Comparison of ENCODE assay signal across 17 mouse cellular contexts in genomic region chr10:126950572-126950971, GRCm38 (mm10). TPM values are rescaled to one million over a fixed set of nuclear protein-coding genes. Genes with fewer than 3 reads are reported as not detected.
DNase-seq lines count a peak whose midpoint lies in the region; ATAC-seq and TF ChIP-seq lines count a peak whose summit lies in the region.
"Had no signal": no experiment of that assay in that cellular context is flagged by ENCODE, and none has a peak within 500 bp of the region (broad histone marks: within the 10 kb centered on the region; RNA-seq: fewer than 3 reads in every experiment).

No protein-coding gene starts in this region.

- 79% methylated on average over 4 of the region's 4 CpGs for WGBS in kidney, embryonic 15.5 days
- 86% methylated on average over 4 of the region's 4 CpGs for WGBS in kidney, embryonic 14.5 days
- 29% methylated on average over 4 of the region's 4 CpGs for WGBS in liver, embryonic 13.5 days (ENCODE audit: insufficient replicate concordance)
- 80% methylated on average over 4 of the region's 4 CpGs for WGBS in olfactory bulb, adult 2 months

- 0 out of 2 replicates have a peak, but pooled peaks have one; percentile 34 for ATAC-seq in kidney, embryonic 15.5 days (replicated peaks; ENCODE audit: low FRiP score)
- ATAC-seq in kidney, embryonic 14.5 days (ENCODE audit: low FRiP score, low TSS enrichment) = no peak
- ATAC-seq in liver, embryonic 13.5 days (ENCODE audit: low read depth) = peak; percentile 93
- ATAC-seq: forebrain, postnatal 0 days; inflammation-experienced regulatory T-cells, adult 6 months; lung, postnatal 0 days had no signal

- H3K36me3 ChIP-seq in kidney, embryonic 15.5 days = no peaks in the 10 kb centered on the region
- H3K36me3 ChIP-seq in kidney, embryonic 14.5 days (ENCODE audit: control insufficient read depth, insufficient read depth, low read length) = no peaks in the 10 kb centered on the region
- H3K36me3 ChIP-seq in liver, embryonic 13.5 days = no peaks in the 10 kb centered on the region
- H3K36me3 ChIP-seq: hindbrain, embryonic 12.5 days; limb, embryonic 13.5 days had no signal

- no peak overlapping the region for H3K4me3 ChIP-seq in gastrocnemius, adult 2 months
- no peak overlapping the region for H3K4me3 ChIP-seq in kidney, embryonic 15.5 days (replicated peaks)
- no peak overlapping the region for H3K4me3 ChIP-seq in kidney, embryonic 14.5 days (ENCODE audit: low read length)
- no peak overlapping the region for H3K4me3 ChIP-seq in liver, embryonic 13.5 days (replicated peaks)
- no peak overlapping the region for H3K4me3 ChIP-seq in olfactory bulb, adult 2 months (ENCODE audit: insufficient read depth, low read depth, low read length)
- H3K4me3 ChIP-seq: hindbrain, embryonic 12.5 days; limb, embryonic 13.5 days had no signal

- no peak overlapping the region for H3K9ac ChIP-seq in kidney, embryonic 15.5 days
- no peak overlapping the region for H3K9ac ChIP-seq in kidney, embryonic 14.5 days (ENCODE audit: low read depth, low read length)
- no peak overlapping the region for H3K9ac ChIP-seq in liver, embryonic 13.5 days
- H3K9ac ChIP-seq: forebrain, postnatal 0 days; hindbrain, embryonic 12.5 days; limb, embryonic 13.5 days had no signal

- no peak for TF ChIP-seq POLR2A in olfactory bulb, adult 2 months (IDR thresholded peaks at IDR 0.05; ENCODE audit: insufficient read depth, low read depth, low read length)

- TF ChIP-seq CTCF in gastrocnemius, adult 2 months (IDR thresholded peaks at IDR 0.05) = no peak
- TF ChIP-seq CTCF in olfactory bulb, adult 2 months (IDR thresholded peaks at IDR 0.05; ENCODE audit: insufficient read depth, low read depth, low read length) = no peak

- H3K27me3 ChIP-seq in kidney, embryonic 15.5 days = no peaks in the 10 kb centered on the region
- no peaks in the 10 kb centered on the region for H3K27me3 ChIP-seq in kidney, embryonic 14.5 days (ENCODE audit: control insufficient read depth, insufficient read depth, low read length)
- H3K27me3 ChIP-seq in liver, embryonic 13.5 days = no peaks in the 10 kb centered on the region
- H3K27me3 ChIP-seq: limb, embryonic 13.5 days had no signal

- intact Hi-C loops in gastrocnemius, adult 2 months (cut with DNase I) = no loop called here
- intact Hi-C loops in gastrocnemius, postnatal 14 days (cut with DNase I; ENCODE audit: low total_unique reads) = no loop called here
- intact Hi-C loops in left cerebral cortex, postnatal 10 days (cut with DNase I) = no loop called here

- no peaks in the 10 kb centered on the region for H3K9me3 ChIP-seq in kidney, embryonic 15.5 days (replicated peaks)
- no peaks in the 10 kb centered on the region for H3K9me3 ChIP-seq in kidney, embryonic 14.5 days (ENCODE audit: control insufficient read depth, low read length)
- no peaks in the 10 kb centered on the region for H3K9me3 ChIP-seq in liver, embryonic 13.5 days (replicated peaks)
- H3K9me3 ChIP-seq: limb, embryonic 13.5 days had no signal

- H3K27ac ChIP-seq in gastrocnemius, adult 2 months = peak overlapping the region; percentile 86
- H3K27ac ChIP-seq in kidney, embryonic 15.5 days = no peak overlapping the region
- no peak overlapping the region for H3K27ac ChIP-seq in kidney, embryonic 14.5 days (ENCODE audit: low read depth, low read length)
- no peak overlapping the region for H3K27ac ChIP-seq in liver, embryonic 13.5 days
- peak overlapping the region; percentile 78 for H3K27ac ChIP-seq in olfactory bulb, adult 2 months (ENCODE audit: insufficient read depth, low read depth, low read length)
- H3K27ac ChIP-seq: hindbrain, embryonic 12.5 days; kidney, postnatal 0 days; limb, embryonic 13.5 days had no signal

- DNase-seq in gastrocnemius, adult 2 months = peak; percentile 57
- no peak for DNase-seq in gastrocnemius, postnatal 14 days
- DNase-seq in liver, embryonic 13.5 days = peak; percentile 44
- no peak for DNase-seq in left cerebral cortex, postnatal 10 days (ENCODE audit: extremely low spot score in 1 of 2, low spot score in 2 of 2)
- no peak for DNase-seq in frontal cortex, postnatal 10 days (ENCODE audit: low spot score in 2 of 2)
- DNase-seq: cerebellum, postnatal 10 days; forebrain, postnatal 0 days; gastrocnemius, postnatal 25 days; layer of hippocampus, postnatal 36 days had no signal

- no peak overlapping the region for H3K4me2 ChIP-seq in kidney, embryonic 15.5 days
- H3K4me2 ChIP-seq in kidney, embryonic 14.5 days (replicated peaks; ENCODE audit: low read depth, low read length) = no peak overlapping the region
- H3K4me2 ChIP-seq in liver, embryonic 13.5 days = no peak overlapping the region
- H3K4me2 ChIP-seq: hindbrain, embryonic 12.5 days; limb, embryonic 13.5 days had no signal

- peaks cover 21% of the 10 kb centered on the region for H3K4me1 ChIP-seq in kidney, embryonic 15.5 days
- peaks cover 10% of the 10 kb centered on the region; the same call in 1 of the 2 replicates for H3K4me1 ChIP-seq in kidney, embryonic 14.5 days (ENCODE audit: control insufficient read depth, insufficient read depth, low read length)
- peaks cover 21% of the 10 kb centered on the region for H3K4me1 ChIP-seq in liver, embryonic 13.5 days (replicated peaks)
- peaks cover 22% of the 10 kb centered on the region for H3K4me1 ChIP-seq in olfactory bulb, adult 2 months (ENCODE audit: control insufficient read depth, insufficient read depth, low read length)
- H3K4me1 ChIP-seq: hindbrain, embryonic 12.5 days had no signal

RNA-seq across cellular contexts. Expression of gene Ctdsp2, which starts 27.9 kb away (rescaled TPM):
- 10 to 100 TPM; 94.0 to 99.2 TPM for total RNA-seq in gastrocnemius, adult 2 months (2021)
- total RNA-seq in gastrocnemius, postnatal 14 days (2021) = 100 to 1,000 TPM in 1 of 2 experiments, 10 to 100 TPM in 1; 98.5 to 102 TPM
- 67.5 and 73.2 TPM in 2 replicates for polyA plus RNA-seq in kidney, embryonic 15.5 days (2015; fragmentation: Nextera tagmentation; extraction: Ambion mirVana)
- 81.1 and 112 TPM in 2 replicates for polyA plus RNA-seq in kidney, embryonic 14.5 days (2014; fragmentation: Nextera tagmentation; extraction: Ambion mirVana)
- 9.9 and 10.8 TPM in 2 replicates for polyA plus RNA-seq in liver, embryonic 13.5 days (2015; fragmentation: Nextera tagmentation; extraction: Ambion mirVana)
- polyA plus RNA-seq in olfactory bulb, adult 2 months (2012; ENCODE audit: insufficient read depth, insufficient read length, low replicate concordance, missing spikeins) = not detected in 2 replicates
- 10 to 100 TPM; 54.2 to 62.9 TPM for total RNA-seq in left cerebral cortex, postnatal 10 days (2021)

RNA-seq across cellular contexts. Expression of gene Atp23, which starts 49.4 kb away (rescaled TPM):
- 1 to 10 TPM; 1.6 to 2.2 TPM for total RNA-seq in gastrocnemius, adult 2 months (2021)
- total RNA-seq in gastrocnemius, postnatal 14 days (2021) = 1 to 10 TPM; 1.6 to 2.9 TPM
- 18.3 and 19.5 TPM in 2 replicates for polyA plus RNA-seq in kidney, embryonic 15.5 days (2015; fragmentation: Nextera tagmentation; extraction: Ambion mirVana)
- polyA plus RNA-seq in kidney, embryonic 14.5 days (2014; fragmentation: Nextera tagmentation; extraction: Ambion mirVana) = 22.7 and 26.8 TPM in 2 replicates
- 9.3 and 10.0 TPM in 2 replicates for polyA plus RNA-seq in liver, embryonic 13.5 days (2015; fragmentation: Nextera tagmentation; extraction: Ambion mirVana)
- polyA plus RNA-seq in olfactory bulb, adult 2 months (2012; ENCODE audit: insufficient read depth, insufficient read length, low replicate concordance, missing spikeins) = not detected in 2 replicates
- 10 to 100 TPM in 1 of 2 experiments, 1 to 10 TPM in 1; 8.6 to 10.2 TPM for total RNA-seq in left cerebral cortex, postnatal 10 days (2021)

RNA-seq across cellular contexts. Expression of gene Avil, which starts 49.9 kb away (rescaled TPM):
- total RNA-seq in gastrocnemius, adult 2 months (2021) = 1 to 10 TPM; 3.2 to 5.7 TPM
- total RNA-seq in gastrocnemius, postnatal 14 days (2021) = under 1 TPM; 0.51 to 0.64 TPM
- polyA plus RNA-seq in kidney, embryonic 15.5 days (2015; fragmentation: Nextera tagmentation; extraction: Ambion mirVana) = 0.10 and 0.36 TPM in 2 replicates
- polyA plus RNA-seq in kidney, embryonic 14.5 days (2014; fragmentation: Nextera tagmentation; extraction: Ambion mirVana) = 0.19 and 0.20 TPM in 2 replicates
- 0.08 and 0.12 TPM in 2 replicates for polyA plus RNA-seq in liver, embryonic 13.5 days (2015; fragmentation: Nextera tagmentation; extraction: Ambion mirVana)
- not detected in 2 replicates for polyA plus RNA-seq in olfactory bulb, adult 2 months (2012; ENCODE audit: insufficient read depth, insufficient read length, low replicate concordance, missing spikeins)
- under 1 TPM; 0.14 to 0.17 TPM for total RNA-seq in left cerebral cortex, postnatal 10 days (2021)

Comparison
In these comparisons a context has a peak if more than half of its experiments do, and no peak if none do; other contexts are left out.
1. DNase-seq: peak in gastrocnemius, adult 2 months (single experiment) and liver, embryonic 13.5 days (single experiment); none in gastrocnemius, postnatal 14 days (single experiment), left cerebral cortex, postnatal 10 days (0 of 2) and frontal cortex, postnatal 10 days (0 of 2).
2. H3K27ac ChIP-seq: peak in gastrocnemius, adult 2 months (single experiment) and olfactory bulb, adult 2 months (single experiment); none in kidney, embryonic 15.5 days (single experiment), kidney, embryonic 14.5 days (single experiment) and liver, embryonic 13.5 days (single experiment).
3. RNA of gene Atp23, which starts 49.4 kb away (polyA plus RNA-seq): 22.7 to 26.8 TPM in kidney, embryonic 14.5 days, 18.3 to 19.5 TPM in kidney, embryonic 15.5 days and 9.3 to 10.0 TPM in liver, embryonic 13.5 days; not detected in olfactory bulb, adult 2 months; every median in the first group is over 10 times any median in the second.